17 mouse cellular contexts compared by ENCODE assay signal in genomic region chr11:95104266-95104665, GRCm38 (mm10). TPM values are rescaled to one million over a fixed set of nuclear protein-coding genes. Genes with fewer than 3 reads are reported as not detected.
DNase-seq lines count a peak whose midpoint lies in the region; TF ChIP-seq lines count a peak whose summit lies in the region.
"Had no signal": no experiment of that assay in that cellular context is flagged by ENCODE, and none has a peak within 500 bp of the region (broad histone marks: within the 10 kb centered on the region; RNA-seq: fewer than 3 reads in every experiment).

No protein-coding gene starts in this region.

- TF ChIP-seq POLR2A in kidney, adult 2 months (IDR thresholded peaks at IDR 0.05; ENCODE audit: low read depth, low read length), result no peak

- 55% methylated on average over 6 of the region's 6 CpGs for WGBS in kidney, adult 2 months
- 26% methylated on average over 6 of the region's 6 CpGs for WGBS in large intestine, adult 2 months

- peak overlapping the region; percentile 45 for H3K27ac ChIP-seq in kidney, adult 2 months (ENCODE audit: insufficient read depth, low read depth, low read length)
- peak overlapping the region; percentile 39 for H3K27ac ChIP-seq in brown adipose tissue, adult 24 weeks (replicated peaks; ENCODE audit: low read depth, low read length)
- H3K27ac ChIP-seq: embryonic facial prominence, embryonic 13.5 days; hindbrain, embryonic 13.5 days; midbrain, embryonic 12.5 days had no signal

- H3K36me3 ChIP-seq in kidney, adult 2 months (ENCODE audit: control insufficient read depth, insufficient read depth, low read length), result no peaks in the 10 kb centered on the region
- H3K36me3 ChIP-seq: embryonic facial prominence, embryonic 13.5 days; hindbrain, embryonic 13.5 days; midbrain, embryonic 12.5 days had no signal

- no peak overlapping the region for H3K4me3 ChIP-seq in kidney, adult 2 months (ENCODE audit: insufficient read depth, low read depth, low read length)
- H3K4me3 ChIP-seq in brown adipose tissue, adult 24 weeks (ENCODE audit: insufficient read depth, low read depth, low read length), result no peak overlapping the region
- H3K4me3 ChIP-seq: embryonic facial prominence, embryonic 13.5 days; hindbrain, embryonic 13.5 days; midbrain, embryonic 12.5 days had no signal

- intact Hi-C loops in left cerebral cortex, postnatal 10 days (cut with DNase I), result no loop called here

- TF ChIP-seq CTCF in kidney, adult 2 months (conservative IDR thresholded peaks at IDR 0.05; ENCODE audit: insufficient read depth, insufficient read length, low read depth, low read length), result 0 out of 2 replicates have a peak, but pooled peaks have one; percentile 7

- DNase-seq in kidney, adult 2 months, result peak; percentile 78
- no peak for DNase-seq in kidney, postnatal 4 days
- DNase-seq in large intestine, adult 2 months (ENCODE audit: low read depth, low spot score), result peak; percentile 43
- peak; percentile 63 for DNase-seq in yolk sac, embryonic 10.5 days (ENCODE audit: low spot score)
- no peak for DNase-seq in left cerebral cortex, postnatal 10 days (ENCODE audit: extremely low spot score in 1 of 2, low spot score in 2 of 2)
- no peak for DNase-seq in left cerebral cortex, adult 8-10 months (ENCODE audit: low spot score in 2 of 2)
- DNase-seq: adrenal gland, postnatal 25 days; cerebellum, postnatal 14 days; liver, postnatal 0 days; right cerebral cortex, postnatal 25 days; thymus, adult 18-20 months had no signal

- no peaks in the 10 kb centered on the region for H3K27me3 ChIP-seq in kidney, adult 2 months (replicated peaks; ENCODE audit: control insufficient read depth, insufficient read depth, low read length)

- H3K4me1 ChIP-seq in kidney, adult 2 months (ENCODE audit: control insufficient read depth, insufficient read depth, low read length), result peaks cover 18% of the 10 kb centered on the region; the same call in 1 of the 2 replicates
- H3K4me1 ChIP-seq in brown adipose tissue, adult 24 weeks (ENCODE audit: control insufficient read depth, insufficient read depth, insufficient read length, low read length), result peaks cover 7% of the 10 kb centered on the region

RNA-seq across cellular contexts. Expression of gene Dlx3, which starts 15.7 kb away (rescaled TPM):
- polyA plus RNA-seq in kidney, adult 2 months (2012; rRNA removed), result 0.05 and 0.10 TPM in 2 replicates
- not detected in 2 replicates for polyA plus RNA-seq in brown adipose tissue, adult 24 weeks (2012; ENCODE audit: insufficient read depth, insufficient read length, missing spikeins)
- polyA plus RNA-seq in large intestine, adult 2 months (2012; rRNA removed), result 0.10 and 0.14 TPM in 2 replicates
- not detected for total RNA-seq in left cerebral cortex, postnatal 10 days (2021)
- total RNA-seq in left cerebral cortex, adult 8-10 months (2022), result under 1 TPM in 1 of 4 experiments, not detected in 3; 0.14 TPM
- total RNA-seq: adrenal gland, postnatal 25 days; heart, adult 18-20 months; left cerebral cortex, adult 18-20 months had no signal
- polyA plus RNA-seq: liver, postnatal 0 days had no signal

RNA-seq across cellular contexts. Expression of gene Itga3, which starts 27.7 kb away (rescaled TPM):
- polyA plus RNA-seq in kidney, adult 2 months (2012; rRNA removed), result 48.2 and 55.4 TPM in 2 replicates
- 2.5 and 5.0 TPM in 2 replicates for polyA plus RNA-seq in brown adipose tissue, adult 24 weeks (2012; ENCODE audit: insufficient read depth, insufficient read length, missing spikeins)
- 59.9 and 103 TPM in 2 replicates for polyA plus RNA-seq in large intestine, adult 2 months (2012; rRNA removed)
- total RNA-seq in left cerebral cortex, postnatal 10 days (2021), result 10 to 100 TPM; 13.6 to 16.2 TPM
- total RNA-seq in left cerebral cortex, adult 8-10 months (2022), result 10 to 100 TPM; 15.9 to 22.5 (median 19.6) TPM

RNA-seq across cellular contexts. Expression of gene Dlx4, which starts 41.8 kb away (rescaled TPM):
- polyA plus RNA-seq in kidney, adult 2 months (2012; rRNA removed), result 0.07 TPM in 1 of 2 replicates, not detected in the other
- not detected in 2 replicates for polyA plus RNA-seq in brown adipose tissue, adult 24 weeks (2012; ENCODE audit: insufficient read depth, insufficient read length, missing spikeins)
- polyA plus RNA-seq in large intestine, adult 2 months (2012; rRNA removed), result 0.08 TPM in 1 of 2 replicates, not detected in the other
- not detected for total RNA-seq in left cerebral cortex, postnatal 10 days (2021)
- under 1 TPM in 3 of 4 experiments, not detected in 1; 0.15 to 0.40 (median 0.33) TPM for total RNA-seq in left cerebral cortex, adult 8-10 months (2022)
- total RNA-seq: adrenal gland, postnatal 25 days had no signal
- polyA plus RNA-seq: hindbrain, embryonic 13.5 days; midbrain, embryonic 12.5 days had no signal

Comparison
In these comparisons a context has a peak if more than half of its experiments do, and no peak if none do; other contexts are left out.
1. DNase-seq: peak in kidney, adult 2 months (single experiment), large intestine, adult 2 months (single experiment) and yolk sac, embryonic 10.5 days (single experiment); none in kidney, postnatal 4 days (0 of 2), left cerebral cortex, postnatal 10 days (0 of 2) and left cerebral cortex, adult 8-10 months (0 of 2).